ENCODE assay signal across 31 mouse cellular contexts in genomic region chr12:84896235-84896634, GRCm38 (mm10). TPM values are rescaled to one million over a fixed set of nuclear protein-coding genes. Genes with fewer than 3 reads are reported as not detected.
A peak's percentile ranks its signal among the peaks of the same experiment; 100 is the strongest.
DNase-seq lines count a peak whose midpoint lies in the region; ATAC-seq and TF ChIP-seq lines count a peak whose summit lies in the region.
"Had no signal": no experiment of that assay in that cellular context is flagged by ENCODE, and none has a peak within 500 bp of the region (broad histone marks: within the 10 kb centered on the region; RNA-seq: fewer than 3 reads in every experiment).

No protein-coding gene starts in this region.

- no peak for ATAC-seq in lung, embryonic 14.5 days (ENCODE audit: insufficient read depth)
- ATAC-seq: inflammation-experienced regulatory T-cells, adult 6 months; liver, embryonic 12.5 days; liver, postnatal 0 days; midbrain, embryonic 16.5 days had no signal

- H3K27ac ChIP-seq in lung, embryonic 14.5 days (ENCODE audit: low read depth), result no peak overlapping the region
- no peak overlapping the region for H3K27ac ChIP-seq in thymus, adult 2 months (ENCODE audit: control insufficient read depth, insufficient read depth, low read length)
- H3K27ac ChIP-seq: forebrain, embryonic 12.5 days; heart, embryonic 13.5 days; hindbrain, embryonic 10.5 days; hindbrain, embryonic 15.5 days; layer of hippocampus, adult 2 months; liver, embryonic 12.5 days; neural tube, embryonic 12.5 days had no signal

- TF ChIP-seq CTCF in lung, embryonic 14.5 days (IDR thresholded peaks at IDR 0.05; ENCODE audit: low read depth), result no peak
- TF ChIP-seq CTCF in lung, adult 2 months (IDR thresholded peaks at IDR 0.05; ENCODE audit: insufficient read depth, low read length), result no peak
- no peak for TF ChIP-seq CTCF in thymus, adult 2 months (IDR thresholded peaks at IDR 0.05; ENCODE audit: borderline replicate concordance, control insufficient read depth, extremely low read depth, insufficient read depth, low read length, poor library complexity)

- H3K27me3 ChIP-seq in lung, embryonic 14.5 days (ENCODE audit: insufficient read depth, low read length), result no peaks in the 10 kb centered on the region
- no peaks in the 10 kb centered on the region for H3K27me3 ChIP-seq in thymus, adult 2 months (ENCODE audit: control insufficient read depth, insufficient read depth, low read length)
- H3K27me3 ChIP-seq: forebrain, embryonic 12.5 days; hindbrain, embryonic 15.5 days; neural tube, embryonic 12.5 days had no signal

- no peak overlapping the region for H3K4me3 ChIP-seq in lung, embryonic 14.5 days (ENCODE audit: low read depth, low read length)
- H3K4me3 ChIP-seq in lung, adult 2 months (replicated peaks; ENCODE audit: extremely low read depth, low read depth, low read length), result no peak overlapping the region
- no peak overlapping the region for H3K4me3 ChIP-seq in thymus, adult 2 months (ENCODE audit: control insufficient read depth, insufficient read depth, low read length)
- H3K4me3 ChIP-seq: erythroblast, embryonic 14.5 days; forebrain, embryonic 12.5 days; heart, embryonic 13.5 days; hindbrain, embryonic 10.5 days; hindbrain, embryonic 15.5 days; layer of hippocampus, adult 2 months; liver, embryonic 12.5 days; neural tube, embryonic 12.5 days had no signal

- no peaks in the 10 kb centered on the region for H3K4me1 ChIP-seq in lung, embryonic 14.5 days (ENCODE audit: insufficient read depth)
- H3K4me1 ChIP-seq in lung, adult 2 months (ENCODE audit: control insufficient read depth, insufficient read depth, low read length), result no peaks in the 10 kb centered on the region
- no peaks in the 10 kb centered on the region for H3K4me1 ChIP-seq in thymus, adult 2 months (replicated peaks; ENCODE audit: control insufficient read depth, insufficient read depth, low read length)
- H3K4me1 ChIP-seq: forebrain, embryonic 12.5 days; hindbrain, embryonic 15.5 days; liver, embryonic 12.5 days; neural tube, embryonic 12.5 days had no signal

- TF ChIP-seq POLR2A in lung, adult 2 months (IDR thresholded peaks at IDR 0.05; ENCODE audit: borderline replicate concordance, extremely low read depth, low read depth, low read length), result no peak
- TF ChIP-seq POLR2A in thymus, adult 2 months (IDR thresholded peaks at IDR 0.05; ENCODE audit: control insufficient read depth, extremely low read depth, insufficient read depth, low read length, poor library complexity), result no peak

- peak; percentile 17 for DNase-seq in embryo, embryonic 10.5 days (ENCODE audit: low spot score)
- DNase-seq in embryo, embryonic 9.5 days (ENCODE audit: extremely low spot score), result no peak
- DNase-seq in lung, embryonic 14.5 days, result peak; percentile 33
- DNase-seq in lung, adult 2 months, result no peak
- peak; percentile 35 for DNase-seq in lung, postnatal 25 days (ENCODE audit: low spot score)
- DNase-seq in layer of hippocampus, postnatal 10 days (ENCODE audit: low spot score in 2 of 2), result no peak
- DNase-seq in thymus, adult 2 months, result no peak
- DNase-seq: adrenal gland, adult 8-10 months; cerebellum, adult 2 months; cerebellum, postnatal 14 days; gastrocnemius, postnatal 10 days; kidney, adult 2 months; kidney, postnatal 36 days; layer of hippocampus, postnatal 36 days; left cerebral cortex, postnatal 4 days; liver, postnatal 0 days; right cerebral cortex, adult 18-20 months; spleen, adult 18-20 months; thymus, postnatal 4 days had no signal

- no peaks in the 10 kb centered on the region for H3K9me3 ChIP-seq in lung, embryonic 14.5 days (ENCODE audit: low read depth, low read length)
- H3K9me3 ChIP-seq: forebrain, embryonic 12.5 days; G1E; heart, embryonic 13.5 days; hindbrain, embryonic 10.5 days; hindbrain, embryonic 15.5 days; liver, embryonic 12.5 days; neural tube, embryonic 12.5 days had no signal

- 45% methylated on average over 6 of the region's 6 CpGs for WGBS in lung, embryonic 14.5 days
- 56% methylated on average over 6 of the region's 6 CpGs for WGBS in lung, adult 2 months
- WGBS in thymus, adult 2 months, result 97% methylated on average over 6 of the region's 6 CpGs

- no peaks in the 10 kb centered on the region for H3K36me3 ChIP-seq in lung, embryonic 14.5 days (ENCODE audit: insufficient read depth)
- H3K36me3 ChIP-seq in thymus, adult 2 months (ENCODE audit: control insufficient read depth, insufficient read depth, low read length), result no peaks in the 10 kb centered on the region
- H3K36me3 ChIP-seq: forebrain, embryonic 12.5 days; G1E; heart, embryonic 13.5 days; hindbrain, embryonic 10.5 days; hindbrain, embryonic 15.5 days; liver, embryonic 12.5 days; neural tube, embryonic 12.5 days had no signal

- no peak overlapping the region for H3K4me2 ChIP-seq in lung, embryonic 14.5 days
- H3K4me2 ChIP-seq: forebrain, embryonic 12.5 days; heart, embryonic 13.5 days; hindbrain, embryonic 15.5 days; liver, embryonic 12.5 days; midbrain, embryonic 11.5 days; neural tube, embryonic 12.5 days had no signal

- H3K9ac ChIP-seq in lung, embryonic 14.5 days, result no peak overlapping the region
- H3K9ac ChIP-seq: forebrain, embryonic 12.5 days; heart, embryonic 13.5 days; hindbrain, embryonic 15.5 days; liver, embryonic 12.5 days; liver, postnatal 0 days; neural tube, embryonic 12.5 days had no signal

RNA-seq across cellular contexts. Expression of gene Ltbp2, which starts 19.9 kb away (rescaled TPM):
- 6.8 and 6.9 TPM in 2 replicates for polyA plus RNA-seq in lung, embryonic 14.5 days (2014; fragmentation: Nextera tagmentation; extraction: Ambion mirVana)
- 91.3 and 96.8 TPM in 2 replicates for polyA plus RNA-seq in lung, adult 2 months (2012; rRNA removed)
- total RNA-seq in layer of hippocampus, postnatal 10 days (2021), result 1 to 10 TPM; 1.3 TPM
- 14.3 and 15.1 TPM in 2 replicates for polyA plus RNA-seq in thymus, adult 2 months (2012; rRNA removed)
- polyA plus RNA-seq: G1E; inflammation-experienced regulatory T-cells, adult 6 months had no signal

Comparison
In these comparisons a context has a peak if more than half of its experiments do, and no peak if none do; other contexts are left out.
1. DNase-seq: peak in embryo, embryonic 10.5 days (single experiment), lung, embryonic 14.5 days (single experiment) and lung, postnatal 25 days (single experiment); none in embryo, embryonic 9.5 days (single experiment), lung, adult 2 months (single experiment), layer of hippocampus, postnatal 10 days (0 of 2) and thymus, adult 2 months (single experiment).